Mouse (Mus musculus): ENCODE data around the gene Tmod1. TPM values are rescaled to one million over a fixed set of nuclear protein-coding genes. Genes with fewer than 3 reads are reported as not detected.

Tmod1 gene
- polyA plus RNA-seq, 1 experiment from 2014 or later = 0.85 TPM

DNA sequence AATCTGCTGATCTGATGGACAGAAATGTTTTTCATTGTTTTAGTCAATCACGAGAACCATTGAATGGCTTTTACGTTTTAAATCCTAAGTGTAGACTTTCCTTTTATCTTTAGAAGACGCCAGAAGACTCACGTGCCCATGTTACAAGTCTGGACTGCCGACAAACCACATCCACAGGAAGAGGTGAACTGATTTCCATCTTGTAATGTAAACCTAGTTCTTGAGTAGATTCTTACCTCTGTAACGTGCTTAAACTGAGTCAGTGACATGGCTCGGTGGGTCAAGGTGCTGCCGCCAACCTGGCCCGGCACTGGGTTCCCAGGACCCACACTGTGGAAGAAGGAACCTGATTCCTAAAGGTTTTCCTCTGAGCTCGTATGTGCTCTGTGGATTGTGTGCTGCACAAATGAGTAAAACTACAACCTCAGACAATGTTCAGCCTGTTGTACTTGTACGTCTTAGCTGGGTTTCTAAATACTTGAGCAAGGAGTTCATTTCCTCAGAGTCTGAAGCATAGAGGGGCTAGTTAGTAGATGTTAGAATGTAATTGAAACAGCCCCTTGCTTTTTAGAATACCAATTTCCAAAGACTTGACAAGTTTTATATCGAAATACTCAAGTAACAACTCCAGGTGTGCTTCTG is 113.3 kb downstream of the Tmod1 start:
- Histone ChIP-seq H3K4me2 (ENCODE audit: low read length) (no peak overlapping the region), H3K9ac (ENCODE audit: low read depth, low read length) (no peak overlapping the region), H3K4me3 (ENCODE audit: low read depth, low read length) (no peak overlapping the region), H3K36me3 (ENCODE audit: control insufficient read depth, insufficient read depth, low read length) (peaks cover 43% of the 10 kb centered on the region), H3K4me1 (ENCODE audit: control insufficient read depth, insufficient read depth, low read length) (no peaks in the 10 kb centered on the region), H3K27ac (ENCODE audit: low read length) (no peak overlapping the region), H3K27me3 (ENCODE audit: control insufficient read depth, insufficient read depth, low read depth, low read length) (no peaks in the 10 kb centered on the region), H3K9me3 (replicated peaks; ENCODE audit: control insufficient read depth, low read length, poor library complexity, severe bottlenecking) (no peaks in the 10 kb centered on the region)
- 94% methylated on average over 12 of the region's 12 CpGs for whole genome bisulfite sequencing
- no peak for ATAC-seq

DNA sequence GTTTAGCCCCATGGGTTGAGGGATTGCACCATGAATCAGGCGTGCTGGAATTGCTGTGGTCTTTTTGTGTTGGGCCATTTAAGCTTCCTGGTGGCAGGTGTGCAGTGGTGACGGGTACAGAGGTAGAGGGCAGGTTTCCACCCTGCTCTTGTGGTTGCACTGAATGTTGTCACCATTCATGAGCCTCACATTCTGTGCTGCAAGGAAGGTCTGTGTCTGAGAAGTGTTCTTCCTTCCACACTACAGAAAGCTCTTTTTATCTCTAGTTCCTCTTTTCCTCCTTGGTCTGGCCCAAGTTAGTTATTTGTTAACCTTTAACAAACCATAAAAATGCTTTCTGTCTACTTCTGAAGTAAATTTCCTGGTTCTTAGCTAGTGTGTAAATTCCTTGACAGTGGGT is 125.3 kb downstream of the Tmod1 start:
- no peaks in the 10 kb centered on the region for H3K27me3 ChIP-seq (ENCODE audit: control insufficient read depth, insufficient read depth, low read depth, low read length)
- whole genome bisulfite sequencing = 80% methylated on average over 2 of the region's 2 CpGs
- ATAC-seq = no peak
- H3K4me3 ChIP-seq (ENCODE audit: low read depth, low read length) = no peak overlapping the region
- H3K4me2 ChIP-seq (ENCODE audit: low read length) = no peak overlapping the region
- no peaks in the 10 kb centered on the region for H3K4me1 ChIP-seq (ENCODE audit: control insufficient read depth, insufficient read depth, low read length)
- no peaks in the 10 kb centered on the region for H3K9me3 ChIP-seq (replicated peaks; ENCODE audit: control insufficient read depth, low read length, poor library complexity, severe bottlenecking)
- H3K27ac ChIP-seq (ENCODE audit: low read length) = no peak overlapping the region
- H3K36me3 ChIP-seq (ENCODE audit: control insufficient read depth, insufficient read depth, low read length) = peaks cover 51% of the 10 kb centered on the region
- H3K9ac ChIP-seq (ENCODE audit: low read depth, low read length) = no peak overlapping the region

Other genes with a start within 250 kb of the Tmod1 start
- 22.7 and 24.2 TPM in 2 replicates for gene Aldh1b1, start 239.9 kb upstream of the Tmod1 start, polyA plus RNA-seq (2015; fragmentation: Nextera tagmentation; extraction: Ambion mirVana)
- 33.4 and 39.5 TPM in 2 replicates for gene Igfbpl1, start 212.0 kb upstream of the Tmod1 start, polyA plus RNA-seq (2015; fragmentation: Nextera tagmentation; extraction: Ambion mirVana)
- 1.0 and 1.2 TPM in 2 replicates for gene Stra6l, start 190.3 kb upstream of the Tmod1 start, polyA plus RNA-seq (2015; fragmentation: Nextera tagmentation; extraction: Ambion mirVana)
- gene Ccdc180, start 148.6 kb upstream of the Tmod1 start, polyA plus RNA-seq (2015; fragmentation: Nextera tagmentation; extraction: Ambion mirVana) = 0.39 and 0.59 TPM in 2 replicates
- gene Tdrd7, start 73.6 kb upstream of the Tmod1 start, polyA plus RNA-seq (2015; fragmentation: Nextera tagmentation; extraction: Ambion mirVana) = 24.9 and 26.1 TPM in 2 replicates
- 70.2 and 75.7 TPM in 2 replicates for gene Ncbp1, start 99.7 kb downstream of the Tmod1 start, polyA plus RNA-seq (2015; fragmentation: Nextera tagmentation; extraction: Ambion mirVana)
- gene Tstd2, start 99.8 kb downstream of the Tmod1 start, polyA plus RNA-seq (2015; fragmentation: Nextera tagmentation; extraction: Ambion mirVana) = 24.9 and 31.5 TPM in 2 replicates
- 28.1 and 34.2 TPM in 2 replicates for gene Xpa, start 157.4 kb downstream of the Tmod1 start, polyA plus RNA-seq (2015; fragmentation: Nextera tagmentation; extraction: Ambion mirVana)